Mouse (Mus musculus) layer of hippocampus, adult 9-10 months (tissue): ENCODE measurements around the gene Exosc9.

ENCODE experiments used
- DNase-seq: peaks from one replicate; pipeline ENCODE4 v3.0.0; 2022; ENCODE audit warnings: low spot score

Gene Exosc9

DNA sequence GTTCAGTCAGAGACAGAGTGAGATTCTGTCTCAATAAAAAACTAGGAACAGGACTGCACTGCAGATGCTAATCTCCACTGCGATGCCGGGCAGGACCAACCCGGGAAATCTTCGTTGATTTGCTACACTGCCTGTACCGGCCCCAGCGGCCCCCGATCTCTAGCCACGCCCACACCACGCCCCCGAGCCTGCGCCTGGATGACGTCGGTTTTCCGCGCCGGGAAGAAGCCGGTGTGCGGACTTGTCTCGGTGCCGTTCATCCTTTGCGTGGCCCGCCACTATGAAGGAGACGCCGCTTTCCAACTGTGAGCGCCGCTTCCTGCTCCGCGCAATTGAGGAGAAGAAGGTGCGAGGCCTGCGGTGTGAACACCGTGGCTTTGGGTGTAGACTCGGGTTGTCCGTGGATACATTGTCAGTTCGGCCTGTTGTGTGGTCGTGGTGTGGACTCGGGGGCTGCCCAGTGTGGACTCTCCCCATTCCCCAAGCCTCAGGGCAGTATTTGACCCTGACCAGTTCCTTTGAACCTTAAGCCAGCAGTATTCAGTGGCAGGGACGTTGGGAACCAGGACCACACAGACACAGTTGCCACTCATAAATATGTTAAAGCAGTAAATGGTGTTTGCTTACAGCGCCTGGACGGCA, at the start of gene Exosc9:
Gene Exosc9 (plus strand): TSS at position 201 of the 642 bp plus-strand sequence.
- peak; percentile 83 for DNase-seq

DNA sequence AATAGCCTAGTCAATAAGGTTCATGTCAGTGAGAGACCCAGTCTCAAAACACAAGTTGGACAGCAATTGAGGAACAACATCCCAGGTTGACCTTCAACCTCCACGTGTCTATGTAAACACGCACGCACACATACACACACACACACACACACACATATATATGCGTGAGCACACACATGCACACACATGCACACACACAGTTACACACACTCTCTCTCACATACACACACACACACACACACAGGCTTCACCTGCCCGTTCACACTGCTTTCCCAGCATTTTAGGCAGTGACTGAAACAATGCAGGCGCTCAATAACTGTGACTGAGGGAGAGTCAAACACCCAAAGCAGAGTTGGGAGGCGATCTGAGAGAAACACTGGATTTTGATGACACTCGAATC, 47.1 kb upstream of the Exosc9 start:
- no peak for DNase-seq

DNA sequence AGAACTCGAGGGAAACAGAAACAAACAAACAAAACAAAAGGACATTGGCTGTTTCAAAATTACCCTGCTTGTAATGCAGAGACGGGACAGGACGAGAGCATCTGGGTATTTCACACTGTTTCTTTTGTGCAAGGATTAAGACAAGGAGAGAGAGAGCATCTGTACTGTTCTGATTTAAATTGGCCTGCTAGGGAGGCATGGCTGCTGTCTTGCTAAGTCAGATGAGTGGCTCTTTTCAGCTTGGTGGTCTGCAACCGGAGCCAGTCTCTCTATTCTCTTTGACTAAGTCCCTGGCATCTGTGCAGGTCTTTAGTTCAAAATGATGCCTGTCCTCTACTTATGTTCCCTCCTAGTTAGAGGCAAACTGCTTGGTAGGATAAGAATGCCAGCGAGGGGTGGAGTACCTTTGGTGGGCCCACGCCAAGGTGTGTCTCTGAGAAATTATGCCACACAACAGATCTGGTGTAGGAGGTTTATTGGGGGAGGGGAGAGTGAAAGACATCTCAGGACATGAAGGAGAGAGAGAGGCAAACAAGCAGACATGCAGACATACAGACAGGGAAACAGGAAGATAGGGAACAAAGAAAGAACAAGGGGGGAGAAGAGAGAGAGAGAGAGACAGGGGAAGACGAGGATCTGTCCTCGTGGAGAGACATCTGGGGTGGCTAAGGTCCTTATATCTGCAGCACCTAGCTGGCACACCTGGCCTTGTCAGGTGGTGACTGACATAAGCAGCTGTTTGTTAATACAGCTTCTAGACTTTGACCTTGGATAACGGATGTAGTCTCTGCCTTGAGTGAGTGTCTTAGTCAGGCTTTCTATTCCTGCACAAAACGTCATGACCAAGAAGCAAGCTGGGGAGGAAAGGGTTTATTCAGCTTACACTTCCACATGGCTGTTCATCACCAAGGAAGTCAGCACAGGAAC, 46.3 kb upstream of the Exosc9 start:
- no peak for DNase-seq

DNA sequence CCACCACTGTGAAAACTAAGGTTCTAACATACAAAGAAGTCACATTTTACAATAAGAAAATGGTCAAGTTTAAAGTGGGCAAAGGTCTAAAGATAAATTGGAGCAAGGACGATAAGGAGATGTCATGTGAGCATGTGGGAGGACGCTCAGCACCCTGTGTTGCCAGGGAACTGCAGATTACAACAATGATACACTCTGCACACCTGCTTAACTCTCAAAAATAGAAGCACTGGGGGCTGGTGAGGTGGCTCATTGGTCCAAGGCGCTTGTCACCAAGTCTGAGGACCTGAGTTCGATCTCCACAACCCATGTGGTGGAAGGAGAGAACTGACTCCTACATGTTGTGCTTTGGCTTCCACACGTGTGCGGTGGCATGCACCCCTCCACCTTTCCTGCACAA, 40.9 kb upstream of the Exosc9 start:
- DNase-seq, result no peak

DNA sequence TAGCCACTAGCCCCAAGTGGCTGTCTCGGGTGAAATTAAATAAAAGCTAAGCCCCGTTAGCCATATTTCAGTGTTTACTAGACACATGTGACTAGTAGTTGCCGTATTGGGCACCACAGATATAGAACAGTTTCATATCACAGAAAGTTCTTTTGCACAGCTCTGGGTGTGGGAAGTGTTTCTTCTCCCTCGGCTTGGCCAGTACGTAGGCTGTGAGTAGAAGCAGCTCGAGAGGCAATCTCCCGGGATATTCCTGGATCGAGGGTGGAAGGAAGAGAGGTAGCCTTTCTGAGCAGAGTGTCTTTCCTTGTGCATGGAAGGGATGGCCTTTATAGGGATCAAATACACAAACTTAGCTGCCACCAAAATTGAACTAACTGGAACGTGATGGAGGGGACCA, 36.2 kb upstream of the Exosc9 start:
- DNase-seq, result no peak

DNA sequence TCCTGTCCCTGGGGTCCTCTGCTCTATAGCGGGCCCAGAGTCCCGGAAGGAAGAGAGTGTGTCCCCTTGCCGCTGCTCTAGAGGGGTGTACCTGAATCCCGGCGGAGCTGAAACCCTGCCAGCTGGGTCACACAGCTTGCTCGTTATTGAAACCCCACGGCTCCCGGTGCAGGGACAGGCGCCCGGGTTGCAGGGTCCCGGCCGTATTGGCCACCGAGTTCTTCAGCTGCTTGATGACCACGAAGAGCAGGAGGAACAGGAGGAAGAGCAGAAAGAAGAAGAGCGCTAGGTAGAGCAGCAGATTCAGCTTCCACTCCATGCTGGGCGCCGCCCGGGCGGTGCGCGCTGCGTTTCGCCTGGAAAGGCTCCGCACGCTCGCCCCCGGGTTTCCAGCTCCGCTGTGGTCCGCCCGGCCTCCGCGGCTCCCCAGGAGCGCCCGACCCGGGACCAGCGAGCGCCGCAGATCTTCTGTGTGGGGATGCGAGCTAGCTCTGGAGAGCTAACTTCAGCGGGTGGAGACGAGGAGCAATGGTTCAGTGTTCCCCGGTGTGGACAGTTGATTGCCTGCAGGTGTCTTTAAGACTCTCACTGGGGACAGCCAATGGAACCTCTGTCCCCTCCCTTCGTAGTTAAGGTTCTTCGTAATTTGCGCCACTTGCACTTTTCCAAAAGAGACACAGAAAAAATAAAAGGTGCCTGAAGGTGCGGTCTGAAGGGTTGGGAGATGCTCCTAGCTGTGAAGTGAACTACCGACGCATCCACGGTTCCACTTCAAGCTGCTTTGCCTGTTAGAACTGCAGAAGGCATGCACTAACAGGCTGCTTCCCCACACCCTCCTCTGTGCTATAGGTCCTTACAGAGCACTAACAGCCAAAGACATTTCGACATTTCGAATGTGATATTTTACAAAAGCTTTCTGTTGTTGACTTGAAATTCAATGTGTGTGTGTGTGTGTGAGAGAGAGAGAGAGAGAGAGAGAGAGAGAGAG, 31.0 kb upstream of the Exosc9 start, which contains the start of gene Gm11549:
Gene Gm11549 (minus strand): TSS at position 741 of the 988 bp plus-strand sequence.
- DNase-seq, result no peak

DNA sequence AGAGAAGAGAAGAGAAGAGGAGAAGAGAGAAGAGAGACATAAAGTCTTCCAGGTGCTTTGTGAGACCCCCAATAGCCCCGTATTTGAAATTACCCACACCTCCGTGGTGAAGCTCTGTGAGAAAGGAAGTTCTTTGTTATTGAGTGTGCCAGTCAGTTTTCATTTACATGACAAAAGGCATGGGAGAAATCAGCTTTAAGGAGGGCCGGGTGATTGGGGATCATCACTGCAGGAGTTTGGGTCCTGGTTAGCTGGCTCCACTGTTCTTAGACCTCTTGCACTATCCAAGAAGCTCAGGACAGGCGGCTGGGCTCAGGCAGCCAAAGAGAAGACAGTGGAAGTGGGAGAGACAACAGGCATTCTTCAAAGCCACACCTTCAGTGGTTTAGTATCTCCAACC, 30.3 kb upstream of the Exosc9 start:
- no peak for DNase-seq

DNA sequence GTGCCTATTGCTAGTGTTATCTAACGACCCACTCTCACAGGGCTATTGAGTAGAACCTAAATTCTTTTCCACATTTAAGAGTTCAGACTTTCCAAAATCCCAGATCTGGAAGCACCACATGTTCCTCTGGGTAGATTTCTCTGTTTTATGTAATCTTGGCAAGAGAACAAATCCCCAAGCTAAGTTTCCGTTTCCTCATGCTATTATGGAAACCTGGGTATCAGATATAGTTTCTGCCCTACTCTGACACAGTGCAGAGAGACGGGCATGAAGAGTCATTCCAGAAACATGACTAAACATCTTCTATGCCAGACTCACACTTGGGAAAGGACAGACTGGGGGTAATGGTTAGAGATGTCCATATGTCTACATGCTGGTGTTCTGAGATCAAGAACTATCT, 27.9 kb upstream of the Exosc9 start:
- DNase-seq, result no peak

DNA sequence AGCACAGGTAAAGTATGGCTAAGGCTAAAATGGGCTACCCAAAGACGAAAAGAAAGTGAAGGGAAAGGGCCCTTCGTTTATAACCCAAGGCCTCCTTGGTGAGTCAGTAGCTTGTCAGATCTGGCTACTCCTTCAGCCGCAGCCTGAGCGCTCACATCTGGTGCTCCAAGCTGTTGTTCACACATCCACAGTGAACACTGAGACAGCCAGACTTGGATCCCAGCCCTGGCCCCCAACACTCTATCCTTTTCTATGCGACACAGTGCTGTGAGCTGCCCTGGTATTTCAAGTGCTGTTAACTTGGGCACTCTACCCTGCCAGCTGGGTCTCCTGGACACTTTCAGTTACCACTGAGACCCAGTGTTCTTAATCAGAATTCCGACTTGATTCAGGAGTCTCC, 22.1 kb upstream of the Exosc9 start:
- no peak for DNase-seq

DNA sequence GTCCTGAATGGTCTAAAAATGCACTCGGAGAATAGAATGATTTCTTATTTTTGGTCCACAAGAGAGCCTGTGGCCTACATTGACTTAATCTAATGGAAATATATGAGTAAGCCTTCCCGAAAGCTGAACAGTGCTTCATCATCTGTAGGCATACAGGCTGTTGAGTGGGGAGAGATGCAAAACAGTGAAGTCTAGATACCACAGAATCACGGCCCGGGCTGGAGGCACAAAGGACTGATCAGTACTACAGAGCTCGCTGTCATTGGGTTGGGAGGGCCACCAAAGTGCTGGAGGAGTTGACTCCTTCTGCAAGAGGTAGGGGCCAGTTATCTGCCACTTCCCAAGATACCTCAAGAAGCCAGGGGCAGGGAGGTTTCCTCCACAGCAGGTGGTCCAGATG, 21.6 kb upstream of the Exosc9 start:
- DNase-seq, result no peak

DNA sequence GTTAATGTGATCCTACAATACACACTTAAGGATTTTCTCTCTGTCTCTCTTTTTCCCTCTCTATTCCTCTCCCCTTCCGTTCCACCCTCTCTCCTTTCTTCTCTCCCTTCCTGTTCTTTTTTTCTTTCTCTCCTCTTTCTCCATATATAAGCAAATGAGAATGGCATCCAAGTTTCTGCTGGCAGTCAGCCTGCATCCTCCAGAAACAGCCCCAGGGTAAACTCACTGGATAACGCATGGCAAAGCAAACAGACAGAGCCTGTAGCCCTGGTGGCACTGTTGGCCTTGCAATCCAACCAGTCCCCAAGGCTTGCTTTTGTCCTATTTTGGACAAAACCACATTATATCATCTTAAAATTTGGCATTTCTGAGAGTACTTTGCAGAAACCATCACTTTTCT, 21.2 kb upstream of the Exosc9 start:
- no peak for DNase-seq

DNA sequence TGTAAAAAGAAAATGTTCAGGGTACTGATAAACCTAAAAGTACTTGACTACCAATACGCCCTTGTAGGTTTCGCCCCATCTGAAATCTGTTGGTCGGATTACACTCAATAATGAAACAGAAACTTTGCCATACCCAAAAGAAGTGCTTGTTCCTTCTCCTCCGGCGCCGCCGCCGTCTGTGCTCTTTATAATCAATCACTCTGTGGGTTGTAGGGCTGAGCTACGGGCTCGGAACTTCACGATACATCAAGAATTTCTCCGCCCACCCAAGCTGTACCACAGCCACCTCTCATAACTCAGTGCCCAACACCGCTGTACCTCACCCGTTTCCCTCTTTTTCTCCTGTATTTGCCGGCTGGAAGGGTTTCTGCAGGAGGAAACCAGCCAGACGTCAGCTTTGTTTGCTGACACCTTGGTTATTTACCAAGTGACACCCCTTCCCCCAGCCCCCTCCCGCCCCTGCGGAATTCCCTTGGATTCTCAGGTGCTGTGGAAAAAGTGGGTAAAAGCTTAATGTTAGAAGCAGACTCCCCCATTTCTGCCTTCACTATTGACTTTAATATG, 20.3 kb upstream of the Exosc9 start:
- DNase-seq, result no peak

DNA sequence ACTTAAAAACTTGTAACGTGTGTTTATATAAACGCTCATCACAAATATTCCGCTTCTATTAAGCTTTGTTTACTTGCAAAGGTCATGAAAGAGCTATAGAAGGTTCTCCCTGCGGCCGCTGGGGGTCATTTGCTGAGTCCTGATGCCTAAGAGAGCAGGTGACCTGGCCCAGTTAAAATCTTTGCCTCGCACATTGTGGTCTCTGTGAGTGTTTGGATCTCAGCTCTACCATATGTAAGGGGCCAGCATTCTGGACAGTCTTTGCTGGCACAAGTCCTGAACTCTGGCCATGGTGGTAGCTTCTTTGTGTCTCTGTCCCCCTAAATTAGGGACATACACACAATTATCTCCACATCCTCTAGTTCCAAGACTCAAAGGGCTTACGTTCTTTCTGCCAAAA, 19.7 kb upstream of the Exosc9 start:
- DNase-seq, result no peak

DNA sequence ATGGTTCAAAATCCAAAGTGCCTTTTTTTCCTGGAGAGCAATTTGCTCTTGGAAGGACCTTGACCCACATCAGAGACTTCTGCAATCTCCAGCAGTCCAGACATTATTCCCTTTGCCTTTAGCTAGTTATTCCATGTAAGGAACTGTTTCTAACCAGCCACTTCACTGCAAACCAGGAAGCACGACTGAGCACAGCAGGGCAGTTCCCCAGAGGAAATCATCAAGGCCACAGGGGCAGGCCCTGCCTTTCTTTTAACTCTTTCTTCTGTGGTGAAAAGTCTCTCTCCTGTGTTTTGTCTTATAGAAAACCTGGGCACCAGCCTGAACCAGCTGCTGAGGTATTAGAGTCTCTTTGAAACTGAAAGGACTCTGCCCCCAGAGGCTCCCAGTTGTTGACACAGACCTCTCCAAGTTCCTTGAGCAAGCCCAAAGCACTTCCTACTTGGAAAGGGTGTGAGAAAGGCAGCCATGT, 19.2 kb upstream of the Exosc9 start:
- DNase-seq, result no peak

DNA sequence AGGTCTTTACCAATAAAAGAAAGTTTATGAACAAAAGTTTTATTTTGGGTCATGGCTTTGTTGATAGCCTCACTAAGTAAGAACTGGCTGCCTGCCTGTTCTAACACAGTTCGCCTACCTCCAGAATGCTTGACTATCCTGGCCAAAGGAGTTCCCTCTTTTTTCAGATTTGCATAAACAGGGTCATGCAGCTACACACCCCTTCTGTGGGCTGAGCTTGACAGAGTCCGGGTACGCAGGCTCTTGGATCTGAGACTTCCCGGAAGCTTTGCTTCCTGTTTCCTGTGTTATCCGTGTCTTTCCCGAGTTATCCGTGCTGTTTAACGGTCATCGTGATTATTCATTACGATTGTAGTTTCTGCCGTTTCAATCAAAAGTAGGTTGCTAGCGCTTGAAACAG, 16.4 kb upstream of the Exosc9 start:
- no peak for DNase-seq

DNA sequence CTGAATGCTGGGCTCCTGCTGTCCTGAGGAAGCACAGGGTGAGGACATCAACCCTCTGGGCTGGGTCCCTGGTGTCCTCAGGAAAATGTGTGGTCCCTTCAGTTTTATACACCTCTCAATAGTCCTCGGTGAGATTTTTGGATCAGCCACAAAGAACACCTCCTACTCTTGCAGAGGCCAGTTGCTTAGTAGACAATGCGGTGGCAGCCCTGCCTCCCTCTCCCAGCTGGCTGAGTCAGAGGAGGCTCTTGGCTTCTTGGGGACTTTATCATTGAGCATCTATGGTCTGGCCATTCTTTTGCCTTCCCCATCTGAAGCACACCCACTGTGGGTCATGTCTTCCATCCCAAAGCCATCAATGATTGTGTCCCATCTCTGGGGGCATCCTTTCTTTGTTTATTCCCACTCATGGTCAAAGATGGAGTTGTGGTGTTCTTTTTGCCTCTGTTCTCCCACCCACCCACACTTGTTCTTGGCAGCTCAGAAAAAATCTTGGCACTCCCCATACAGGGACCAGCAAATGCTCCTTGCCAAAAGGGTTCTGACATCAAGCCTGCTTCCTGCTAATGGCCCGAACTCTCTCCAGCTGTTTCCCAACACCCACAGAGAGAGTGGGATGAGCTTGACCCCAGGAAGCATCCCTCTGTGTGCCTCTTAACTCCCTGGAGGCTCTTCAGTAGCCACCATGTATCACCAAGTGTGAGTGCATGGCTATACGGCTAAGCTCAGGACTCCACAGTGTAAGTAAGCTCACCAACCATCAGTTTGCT, 14.5 kb upstream of the Exosc9 start:
- no peak for DNase-seq

DNA sequence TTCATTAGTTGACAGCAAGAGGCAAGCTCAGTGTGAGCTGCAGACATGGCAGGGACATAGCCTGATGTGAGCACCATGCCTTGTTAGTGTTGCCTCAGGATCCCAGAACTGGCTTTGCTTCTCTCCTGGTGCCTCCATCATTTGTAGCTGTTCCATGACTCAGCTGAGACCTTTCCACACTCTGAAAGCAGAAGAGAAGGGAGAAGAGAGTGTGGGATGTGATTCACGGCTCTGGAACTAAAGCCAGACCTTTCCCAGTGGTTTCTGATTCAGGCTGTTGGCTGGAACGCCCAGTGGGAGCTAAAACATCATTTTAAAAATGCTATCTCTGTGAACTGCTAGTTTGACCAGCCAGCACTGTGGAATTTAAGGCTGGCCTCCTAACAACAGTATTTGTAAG, 11.7 kb upstream of the Exosc9 start:
- DNase-seq, result no peak

DNA sequence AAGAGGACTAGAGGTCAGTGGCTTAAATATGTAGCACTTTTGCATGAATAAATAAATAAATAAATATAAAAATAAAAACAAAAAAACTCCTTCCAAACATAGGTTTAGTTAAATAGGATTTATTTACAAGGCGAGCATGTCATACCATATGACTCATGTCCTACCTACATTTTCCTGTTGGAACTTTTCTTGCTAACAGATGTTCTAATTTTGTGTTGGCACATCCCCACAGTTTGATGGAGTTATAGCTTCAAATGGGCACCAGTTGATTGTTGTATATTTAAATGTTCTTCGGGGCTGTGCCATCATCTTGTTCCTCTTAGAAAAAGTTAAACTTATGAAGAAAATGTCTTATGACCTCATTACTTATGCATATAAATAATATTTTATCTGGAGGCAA, 11.0 kb upstream of the Exosc9 start:
- DNase-seq, result no peak

DNA sequence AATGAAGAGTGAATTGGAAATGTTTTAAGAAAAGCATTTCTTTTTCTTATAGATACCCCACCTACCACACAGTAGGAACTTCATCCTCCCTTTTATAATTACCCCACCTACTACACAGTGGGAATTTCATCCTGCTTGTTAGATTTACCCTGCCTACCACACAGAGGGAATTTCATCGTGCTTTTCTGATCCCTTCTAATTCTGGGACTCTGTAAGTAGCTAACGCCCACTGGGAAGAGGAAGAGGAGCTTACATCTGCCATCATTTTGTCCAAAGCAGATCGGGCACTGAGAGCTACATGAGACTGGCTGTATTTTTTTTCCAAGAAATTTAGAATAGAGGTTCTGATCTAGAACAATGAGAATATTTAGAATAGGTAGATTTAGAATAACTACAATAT, 7.4 kb upstream of the Exosc9 start:
- DNase-seq, result no peak

DNA sequence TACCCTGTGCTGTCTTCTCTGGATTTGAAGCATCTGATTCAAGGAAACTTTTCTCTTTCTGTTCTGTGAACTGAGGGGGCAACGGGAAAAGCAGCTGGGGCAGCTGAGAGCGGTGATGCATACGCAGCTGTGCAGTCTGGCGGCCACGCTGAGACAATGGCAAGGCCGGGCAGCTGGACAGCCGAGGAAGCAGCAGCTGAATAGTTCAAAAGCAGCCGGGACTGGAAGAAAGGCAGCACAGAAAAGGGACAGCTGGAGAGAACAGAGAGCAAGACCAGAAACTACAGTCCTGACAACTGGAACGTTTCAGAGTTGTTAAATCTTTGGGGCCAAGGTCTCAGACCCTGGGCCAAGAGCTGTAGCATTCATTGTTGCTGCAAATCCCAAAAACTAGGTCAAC, 1.1 kb upstream of the Exosc9 start:
- DNase-seq, result no peak

DNA sequence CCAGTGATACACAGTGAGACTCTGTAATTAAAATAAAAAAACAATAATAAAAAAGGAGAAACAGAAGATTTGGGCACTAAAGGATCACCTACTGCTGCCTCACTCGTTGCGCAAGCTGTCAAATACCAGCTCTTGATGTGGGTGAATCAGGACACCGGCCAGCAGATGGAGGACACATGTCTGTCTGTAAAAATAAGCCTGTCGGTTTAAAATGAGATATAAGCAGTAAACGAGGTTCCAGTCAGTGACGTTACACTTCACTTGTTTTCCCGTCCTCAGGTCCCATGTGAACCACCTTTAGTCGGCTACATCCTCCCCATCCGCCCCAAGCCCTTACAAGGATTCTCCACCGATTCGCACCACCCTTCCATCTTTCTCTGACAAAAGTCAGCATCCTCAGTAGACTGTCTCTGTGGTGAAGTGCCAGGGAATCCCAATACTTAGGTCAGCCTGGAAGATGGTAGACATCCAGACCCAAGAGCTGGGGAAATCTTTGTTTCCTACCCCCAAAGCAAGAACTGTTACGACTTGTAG, 488 bp upstream of the Exosc9 start:
- no peak for DNase-seq
